Mouse (Mus musculus) liver, adult 2 months (tissue): Measurements from ENCODE around the gene Ttll8. TPM values are rescaled to one million over a fixed set of nuclear protein-coding genes. Genes with fewer than 3 reads are reported as not detected.

Experiments used
- DNase-seq: peaks from one replicate; pipeline ENCODE4 v3.0.0-alpha.2; 2011; ENCODE audit warnings: low read depth, low spot score; ENCODE audit errors: extremely low read depth
- H3K27ac ChIP-seq: fragments of 200-500 bp; replicated peaks from 2 replicates; pipeline ENCODE4 v1.5.1; 2012; ENCODE audit warnings: low read depth, mild to moderate bottlenecking, control low read depth, inconsistent platforms, low read length; ENCODE audit not compliant: insufficient read depth
- H3K27me3 ChIP-seq: fragments of 200-500 bp; 2 replicates; pipeline ENCODE4 v1.6.1; 2012; ENCODE audit warnings: mild to moderate bottlenecking, moderate library complexity, low read length, inconsistent platforms; ENCODE audit not compliant: control insufficient read depth, insufficient read depth
- H3K36me3 ChIP-seq: fragments of 200-500 bp; 2 replicates; pipeline ENCODE4 v1.6.1; 2012; ENCODE audit warnings: low read length, inconsistent platforms; ENCODE audit not compliant: control insufficient read depth, insufficient read depth
- H3K4me1 ChIP-seq: fragments of 200-500 bp; 2 replicates; pipeline ENCODE4 v1.6.1; 2011; ENCODE audit warnings: low read length; ENCODE audit not compliant: control insufficient read depth, insufficient read depth
- H3K4me3 ChIP-seq: fragments of 200-500 bp; 2 replicates; pipeline ENCODE4 v1.5.1; 2011; ENCODE audit warnings: low read depth, mild to moderate bottlenecking, control low read depth, low read length, moderate library complexity; ENCODE audit not compliant: insufficient read depth
- H3K79me2 ChIP-seq: fragments of 200-500 bp; 2 replicates; pipeline ENCODE4 v1.6.1; 2012; ENCODE audit warnings: inconsistent platforms, mild to moderate bottlenecking, low read length, moderate library complexity; ENCODE audit not compliant: control insufficient read depth, insufficient read depth
- H3K9ac ChIP-seq: fragments of 200-500 bp; 2 replicates; pipeline ENCODE4 v1.6.1; 2012; ENCODE audit warnings: low read depth, mild to moderate bottlenecking, control low read depth, inconsistent platforms, low read length
- CTCF ChIP-seq: fragments of 200-500 bp; IDR thresholded peaks from 2 replicates; pipeline ENCODE4 v1.5.1; 2011; ENCODE audit warnings: low read depth, low read length, control low read depth
- POLR2A ChIP-seq: fragments of 200-500 bp; IDR thresholded peaks from 2 replicates; pipeline ENCODE4 v1.6.1; 2011; ENCODE audit warnings: low read length, control low read depth; ENCODE audit not compliant: insufficient read depth; ENCODE audit errors: extremely low read depth
- WGBS: fragments of 180-500 bp; shearing (Covaris S2); methylation state at CpG from one replicate; pipeline ENCODE4 v1.1.7; 2018; 5-methylcytosine and 5-hydroxymethylcytosine counted together
- polyA plus RNA-seq: library from polyadenylated mRNA; depleted of rRNA; stranded (reverse); fragments of >200 nt; gene quantifications from 2 replicates; pipeline ENCODE4 v1.2.3, GENCODE M21; 2012
- total RNA-seq: library from RNA; depleted of rRNA; stranded (reverse); fragments of >200 nt; gene quantifications from 2 replicates; pipeline ENCODE4 v1.2.3, GENCODE M21; 2014

Ttll8 gene
- total and polyA plus RNA-seq, 2 experiments, result 0.02 to 0.28 TPM

GRCm38 (mm10) chr15:88854969-88855830, 99.0 kb downstream of the Ttll8 start:
- H3K36me3 ChIP-seq, result no peaks in the 10 kb centered on the region
- no peak overlapping the region for H3K9ac ChIP-seq
- peaks cover 51% of the 10 kb centered on the region for H3K4me1 ChIP-seq
- no peaks in the 10 kb centered on the region for H3K79me2 ChIP-seq
- no peaks in the 10 kb centered on the region for H3K27me3 ChIP-seq
- DNase-seq, result no peak
- TF ChIP-seq POLR2A, result no peak
- TF ChIP-seq CTCF, result no peak
- H3K27ac ChIP-seq, result peak overlapping the region; percentile 45
- 72% methylated on average over 15 of the region's 15 CpGs for WGBS
- H3K4me3 ChIP-seq, result no peak overlapping the region

GRCm38 (mm10) chr15:88854119-88854968, 99.9 kb downstream of the Ttll8 start:
- TF ChIP-seq POLR2A, result no peak
- TF ChIP-seq CTCF, result no peak
- peak; percentile 85 for DNase-seq
- WGBS, result 24% methylated on average over 6 of the region's 6 CpGs
- Histone ChIP-seq H3K27ac (peak overlapping the region; percentile 78), H3K9ac (peak overlapping the region; percentile 32), H3K27me3 (no peaks in the 10 kb centered on the region), H3K36me3 (no peaks in the 10 kb centered on the region), H3K4me1 (peaks cover 57% of the 10 kb centered on the region), H3K79me2 (no peaks in the 10 kb centered on the region), H3K4me3 (no peak overlapping the region)

GRCm38 (mm10) chr15:88853106-88853505, 101.1 kb downstream of the Ttll8 start:
- TF ChIP-seq CTCF, result no peak
- no peak for TF ChIP-seq POLR2A
- no peaks in the 10 kb centered on the region for H3K79me2 ChIP-seq
- no peak overlapping the region for H3K4me3 ChIP-seq
- no peaks in the 10 kb centered on the region for H3K36me3 ChIP-seq
- 58% methylated on average over 9 of the region's 9 CpGs for WGBS
- DNase-seq, result peak; percentile 63
- no peaks in the 10 kb centered on the region for H3K27me3 ChIP-seq
- H3K4me1 ChIP-seq, result peaks cover 48% of the 10 kb centered on the region
- peak overlapping the region; percentile 69; the same call in 1 of the 2 replicates for H3K27ac ChIP-seq
- H3K9ac ChIP-seq, result no peak overlapping the region

GRCm38 (mm10) chr15:88851507-88852149, 102.6 kb downstream of the Ttll8 start:
- WGBS, result 25% methylated on average over 10 of the region's 10 CpGs
- DNase-seq, result peak; percentile 95
- H3K27me3 ChIP-seq, result no peaks in the 10 kb centered on the region
- peak overlapping the region; percentile 69 for H3K27ac ChIP-seq
- peaks cover 44% of the 10 kb centered on the region for H3K4me1 ChIP-seq
- no peaks in the 10 kb centered on the region for H3K36me3 ChIP-seq
- peak overlapping the region; percentile 40 for H3K9ac ChIP-seq
- no peak for TF ChIP-seq CTCF
- H3K4me3 ChIP-seq, result no peak overlapping the region
- H3K79me2 ChIP-seq, result no peaks in the 10 kb centered on the region

- peak overlapping the region; percentile 40 for H3K9ac ChIP-seq
- 32% methylated on average over 3 of the region's 3 CpGs for WGBS
These were observed 103.1 kb downstream of the Ttll8 start for GRCm38 (mm10) chr15:88851076-88851475.

More at GRCm38 (mm10) chr15:88851076-88851475, 103.1 kb downstream of the Ttll8 start:
- Histone ChIP-seq H3K4me3 (no peak overlapping the region), H3K27me3 (no peaks in the 10 kb centered on the region), H3K4me1 (peaks cover 44% of the 10 kb centered on the region), H3K79me2 (no peaks in the 10 kb centered on the region), H3K27ac (peak overlapping the region; percentile 69), H3K36me3 (no peaks in the 10 kb centered on the region)
- DNase-seq, result no peak
- TF ChIP-seq CTCF (no peak), POLR2A (no peak)
